8 mouse cellular contexts compared by ENCODE assay signal in the genomic region with DNA sequence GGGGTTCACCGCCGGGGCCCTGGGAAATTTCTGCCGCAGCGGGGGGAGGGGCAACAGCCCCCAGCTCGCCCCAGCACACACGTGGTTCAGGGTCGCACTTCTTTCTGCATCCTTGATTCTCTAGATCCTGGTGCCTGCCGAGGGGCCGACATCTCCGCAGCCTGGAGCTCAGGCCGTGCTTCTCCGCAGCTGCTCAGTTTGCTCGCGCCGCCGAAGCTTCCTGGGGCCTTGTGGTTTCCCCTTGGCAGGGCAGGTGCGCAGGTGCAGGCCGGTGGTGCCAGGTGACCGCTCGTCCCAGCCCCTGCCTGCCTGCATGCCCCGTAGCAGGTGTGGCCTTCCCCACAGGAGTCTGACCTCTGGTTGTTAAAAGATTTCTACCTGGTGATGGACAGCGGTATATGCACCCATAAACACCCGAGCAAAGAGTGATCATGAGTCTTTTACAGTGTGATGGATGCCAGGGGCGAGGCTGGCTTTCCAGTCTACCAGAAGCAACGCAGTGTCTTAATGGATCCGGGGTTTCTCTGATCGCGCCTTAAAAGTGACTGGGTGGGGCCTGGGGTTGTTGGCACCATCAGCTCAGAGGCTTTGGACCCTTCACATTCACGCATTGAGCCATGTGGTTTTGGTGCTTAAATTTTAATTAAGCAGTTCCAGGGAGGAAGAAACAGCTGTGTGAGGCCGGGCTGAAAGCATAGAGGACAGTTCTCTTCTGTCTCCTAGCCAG. TPM values are rescaled to one million over a fixed set of nuclear protein-coding genes. Genes with fewer than 3 reads are reported as not detected.
DNase-seq lines count a peak whose midpoint lies in the region; ATAC-seq lines count a peak whose summit lies in the region.

No protein-coding gene starts in this region.

- H3K4me1 ChIP-seq in embryonic facial prominence, embryonic 10.5 days, result peaks cover 18% of the 10 kb centered on the region
- H3K4me1 ChIP-seq in hindbrain, embryonic 13.5 days (replicated peaks), result peaks cover 16% of the 10 kb centered on the region
- peaks cover 3% of the 10 kb centered on the region; the same call in 1 of the 2 replicates for H3K4me1 ChIP-seq in midbrain, embryonic 11.5 days (ENCODE audit: control insufficient read depth, insufficient read depth, low read length)

- peaks cover 23% of the 10 kb centered on the region for H3K27me3 ChIP-seq in embryonic facial prominence, embryonic 10.5 days (replicated peaks; ENCODE audit: low read depth, poor library complexity, severe bottlenecking)
- no peaks in the 10 kb centered on the region for H3K27me3 ChIP-seq in hindbrain, embryonic 13.5 days
- no peaks in the 10 kb centered on the region; the same call in 1 of the 2 replicates for H3K27me3 ChIP-seq in midbrain, embryonic 11.5 days (ENCODE audit: control insufficient read depth, insufficient read depth, low read length)

- peak overlapping the region; percentile 59 for H3K4me3 ChIP-seq in embryonic facial prominence, embryonic 10.5 days
- H3K4me3 ChIP-seq in hindbrain, embryonic 13.5 days, result peak overlapping the region; percentile 55
- H3K4me3 ChIP-seq in midbrain, embryonic 11.5 days (ENCODE audit: low read depth, low read length), result peak overlapping the region; percentile 29

- H3K9me3 ChIP-seq in embryonic facial prominence, embryonic 10.5 days, result no peaks in the 10 kb centered on the region
- H3K9me3 ChIP-seq in hindbrain, embryonic 13.5 days, result no peaks in the 10 kb centered on the region
- H3K9me3 ChIP-seq in midbrain, embryonic 11.5 days (ENCODE audit: control insufficient read depth, low read length), result no peaks in the 10 kb centered on the region

- H3K27ac ChIP-seq in embryonic facial prominence, embryonic 10.5 days (replicated peaks), result peak overlapping the region; percentile 66; the same call in 1 of the 2 replicates
- peak overlapping the region; percentile 79 for H3K27ac ChIP-seq in hindbrain, embryonic 13.5 days
- H3K27ac ChIP-seq in midbrain, embryonic 11.5 days (ENCODE audit: low read depth, low read length), result no peak overlapping the region

- DNase-seq in CD4-positive helper T cell, adult 2 months (ENCODE audit: low read depth, low spot score), result peak; percentile 40
- DNase-seq in MEL-GATA-1-ER (ENCODE audit: extremely low read depth, low read depth), result peak; percentile 44
- DNase-seq in embryonic facial prominence, embryonic 10.5 days (ENCODE audit: low spot score), result peak; percentile 63
- DNase-seq in layer of hippocampus, postnatal 10 days (ENCODE audit: low spot score in 2 of 2), result peak; percentile 30 to 54
- DNase-seq in midbrain, embryonic 11.5 days (ENCODE audit: low spot score, missing footprints), result peak; percentile 89
- peak; percentile 19 to 67 for DNase-seq in spleen, postnatal 4 days (ENCODE audit: low spot score in 2 of 2)
- DNase-seq in gastrocnemius, adult 18-20 months (ENCODE audit: low spot score), result no peak

- H3K9ac ChIP-seq in hindbrain, embryonic 13.5 days, result peak overlapping the region; percentile 81
- H3K9ac ChIP-seq in midbrain, embryonic 11.5 days (ENCODE audit: low read length), result peak overlapping the region; percentile 50

- WGBS in embryonic facial prominence, embryonic 10.5 days, result 5% methylated on average over 30 of the region's 30 CpGs
- WGBS in hindbrain, embryonic 13.5 days, result 2% methylated on average over 30 of the region's 30 CpGs
- 4% methylated on average over 30 of the region's 30 CpGs for WGBS in midbrain, embryonic 11.5 days

- peak; percentile 66 for ATAC-seq in hindbrain, embryonic 13.5 days (ENCODE audit: low FRiP score)
- peak; percentile 72 for ATAC-seq in midbrain, embryonic 11.5 days (ENCODE audit: low FRiP score)

- no peaks in the 10 kb centered on the region for H3K36me3 ChIP-seq in embryonic facial prominence, embryonic 10.5 days (replicated peaks)
- H3K36me3 ChIP-seq in hindbrain, embryonic 13.5 days, result no peaks in the 10 kb centered on the region
- no peaks in the 10 kb centered on the region for H3K36me3 ChIP-seq in midbrain, embryonic 11.5 days (ENCODE audit: control insufficient read depth, insufficient read depth, low read length)

- H3K4me2 ChIP-seq in hindbrain, embryonic 13.5 days, result peak overlapping the region; percentile 94
- peak overlapping the region; percentile 69 for H3K4me2 ChIP-seq in midbrain, embryonic 11.5 days

RNA-seq across cellular contexts. Expression of gene Dnajc6, which starts 12.6 kb away (rescaled TPM):
- polyA plus RNA-seq in embryonic facial prominence, embryonic 10.5 days (2016; fragmentation: Nextera tagmentation; extraction: Ambion mirVana), result 1.5 and 1.6 TPM in 2 replicates
- polyA plus RNA-seq in hindbrain, embryonic 13.5 days (2015; fragmentation: Nextera tagmentation; extraction: Ambion mirVana), result 31.2 and 33.5 TPM in 2 replicates
- total RNA-seq in layer of hippocampus, postnatal 10 days (2021), result 100 to 1,000 TPM; 255 to 282 TPM
- 4.3 and 5.2 TPM in 2 replicates for polyA plus RNA-seq in midbrain, embryonic 11.5 days (2014; fragmentation: Nextera tagmentation; extraction: Ambion mirVana)
- under 1 TPM; 0.19 to 0.41 TPM for total RNA-seq in gastrocnemius, adult 18-20 months (2021)
